Mouse (Mus musculus): ENCODE measurements at regions not wholly inside any gene's neighbourhood (a gene's known extent, or its start where the extent isn't known, plus 50 kb on each side); places are given as distances from the start of the nearest gene placed in this dataset.
"Not testable (repeated sequence)": the region's sequence is repeated elsewhere in the genome, so short reads cannot be mapped to it uniquely, and the experiment has no call there.

DNA sequence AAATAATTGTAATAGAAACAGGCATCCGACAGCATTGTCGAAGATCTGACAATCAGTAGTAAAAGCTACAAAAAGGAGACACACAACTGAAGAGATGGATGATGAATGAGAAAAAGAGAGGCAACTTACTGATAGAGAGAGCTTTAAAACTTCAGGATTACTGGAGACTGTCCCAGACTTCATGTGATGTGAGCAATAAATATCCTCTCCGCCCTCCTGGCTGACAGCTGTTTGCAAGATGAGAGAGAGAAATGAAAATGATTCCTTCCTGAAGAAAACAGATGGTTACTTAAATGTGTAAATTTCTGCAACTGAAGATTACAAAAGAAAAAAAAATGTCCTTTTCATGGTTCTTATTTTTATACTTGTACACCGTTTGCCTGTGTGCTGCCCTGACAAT, 306.7 kb upstream of the Ncam2 start:
- peak; percentile 1 to 5 for DNase-seq

DNA sequence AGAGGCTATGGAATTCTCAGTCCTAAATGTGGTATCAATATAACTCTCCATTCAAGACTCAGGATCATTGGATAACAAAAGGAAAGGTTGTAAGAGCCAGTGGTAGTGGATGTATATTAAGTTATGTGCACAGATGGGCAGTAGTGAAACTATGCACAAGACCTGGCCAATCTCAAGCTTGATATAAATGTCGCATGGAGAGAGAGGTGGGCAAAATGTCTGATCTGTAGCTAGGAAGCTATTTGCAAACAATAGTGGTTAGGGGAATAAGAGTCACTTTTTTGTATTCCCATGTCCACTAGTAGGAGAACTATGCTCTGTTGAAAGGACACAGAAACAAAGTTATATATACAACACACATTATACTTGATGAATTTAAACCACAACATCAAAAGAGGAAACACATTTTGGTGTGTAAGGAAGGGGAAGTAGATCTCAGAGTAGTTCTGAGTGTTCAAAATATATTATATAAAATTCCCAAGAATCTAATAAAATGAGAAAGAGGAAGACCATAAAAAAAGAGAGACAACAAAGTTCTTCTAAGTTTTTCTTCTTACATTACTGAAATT, 279.7 kb upstream of the Ncam2 start:
- no peak for DNase-seq

DNA sequence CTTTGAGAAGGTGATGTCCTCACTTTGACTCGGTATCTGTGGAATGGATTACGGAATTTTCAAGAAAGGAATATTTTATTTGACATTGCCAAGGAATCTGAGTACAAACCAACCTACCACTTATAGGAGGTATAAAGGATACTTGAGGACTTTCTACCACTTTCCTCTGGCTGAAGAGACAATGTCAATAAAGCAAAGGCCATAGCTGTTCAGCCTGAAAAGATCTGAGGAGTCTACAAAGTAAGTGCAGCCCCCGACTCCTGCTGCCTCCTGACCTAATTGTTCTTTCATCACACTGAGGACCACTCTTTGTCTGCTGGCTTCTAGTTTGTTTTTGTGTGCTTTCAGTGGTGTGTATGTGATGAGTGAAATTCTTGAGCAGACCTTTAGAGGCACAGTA, 269.5 kb upstream of the Ncam2 start:
- DNase-seq, result no peak

DNA sequence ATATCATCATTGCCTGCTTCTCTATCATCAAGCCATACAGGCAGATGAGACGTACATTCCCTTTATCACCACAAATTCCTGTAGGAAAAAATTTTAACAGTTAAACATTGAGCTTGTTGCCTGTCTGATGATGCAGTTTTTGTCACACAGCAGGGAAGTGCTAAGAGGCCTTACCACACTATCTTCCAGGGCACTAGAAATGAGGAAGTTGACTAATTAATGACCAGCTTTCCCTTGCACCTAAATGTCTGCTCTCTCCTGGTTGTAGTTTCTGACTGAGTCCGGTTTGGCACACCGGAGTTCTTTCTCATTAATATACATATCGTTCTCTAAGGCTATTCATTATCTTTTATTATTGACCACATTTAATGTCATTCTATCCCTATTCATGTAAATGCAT, 269.0 kb upstream of the Ncam2 start:
- DNase-seq, result no peak

DNA sequence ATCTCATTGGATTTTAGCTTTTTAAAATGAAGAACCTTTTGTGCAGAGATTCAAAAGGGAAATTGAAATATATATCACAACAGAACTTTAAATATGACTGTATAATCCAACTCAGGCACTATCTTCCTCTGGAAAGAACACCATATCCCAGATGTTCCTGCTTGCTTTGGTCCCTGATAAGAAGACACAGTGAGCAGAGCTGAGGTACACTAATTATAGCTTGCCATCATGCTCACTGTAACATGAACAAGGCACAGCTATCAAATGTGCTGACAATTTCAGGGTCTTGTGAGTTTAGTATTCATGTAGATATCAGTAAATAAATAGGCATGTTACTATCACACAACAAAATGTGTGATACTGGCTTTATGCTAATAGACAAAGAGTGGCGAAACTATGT, 264.8 kb upstream of the Ncam2 start:
- DNase-seq, result no peak

DNA sequence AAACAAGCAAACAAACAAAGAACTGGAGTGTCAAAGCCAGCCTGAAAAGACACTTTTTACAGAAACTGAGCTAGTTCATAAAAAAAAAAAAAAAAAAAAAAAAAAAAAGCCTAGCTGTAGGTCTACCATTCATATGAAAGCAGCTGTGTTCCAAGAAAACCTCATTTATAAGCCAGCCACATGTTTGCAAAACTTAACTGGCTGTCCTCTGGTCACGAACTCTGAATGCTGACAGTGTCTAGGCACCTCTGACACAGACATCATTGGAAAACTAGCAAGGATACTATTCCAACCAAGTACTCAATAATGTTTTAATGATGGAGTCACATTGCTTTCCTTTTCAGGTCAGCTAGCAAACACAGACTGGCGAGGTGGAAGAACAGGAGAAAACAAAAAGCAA, 238.4 kb upstream of the Ncam2 start:
- no peak for DNase-seq

DNA sequence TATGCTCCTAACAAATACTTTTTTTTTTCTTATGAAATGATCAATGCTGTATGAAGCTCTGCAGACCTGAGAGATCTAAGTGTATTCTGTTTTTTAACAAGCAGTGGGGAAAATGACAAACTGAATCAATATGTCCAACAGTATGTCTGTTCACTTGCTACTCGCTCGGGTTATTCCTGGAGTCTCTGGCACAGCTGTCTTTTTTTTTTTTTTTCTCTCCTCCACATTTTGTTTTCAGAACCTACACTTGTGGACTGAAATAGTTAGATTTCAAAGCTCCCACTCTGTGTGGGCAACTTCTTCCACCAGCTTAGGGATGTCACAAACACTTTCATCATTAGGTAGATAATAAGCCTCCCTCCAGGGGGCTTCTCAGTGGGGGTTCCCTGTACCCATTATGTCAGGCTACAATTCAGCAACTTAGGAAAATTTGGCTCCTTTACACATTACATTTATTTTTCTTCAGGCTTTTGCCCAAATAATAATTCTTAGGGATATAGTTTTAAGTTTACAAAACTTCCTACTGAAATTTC, 218.9 kb upstream of the Ncam2 start:
- no peak for DNase-seq

DNA sequence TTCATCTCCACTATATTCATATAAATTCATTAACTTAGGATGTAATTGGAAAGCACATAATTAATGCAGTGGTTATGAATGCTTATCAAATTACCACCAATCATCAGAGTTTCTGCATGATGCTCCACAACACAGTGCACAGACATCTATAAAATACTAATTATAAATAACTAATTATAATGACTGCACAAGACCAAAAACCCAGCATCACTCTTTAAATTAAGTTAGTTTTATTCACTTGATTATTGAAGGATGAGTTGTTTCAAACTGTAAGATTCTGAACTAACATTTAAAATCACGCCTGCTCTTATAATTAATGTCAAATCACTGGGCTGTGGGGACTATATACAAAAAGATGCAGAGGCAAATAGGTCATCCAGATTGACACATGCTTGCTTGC, 212.7 kb upstream of the Ncam2 start:
- no peak for DNase-seq

DNA sequence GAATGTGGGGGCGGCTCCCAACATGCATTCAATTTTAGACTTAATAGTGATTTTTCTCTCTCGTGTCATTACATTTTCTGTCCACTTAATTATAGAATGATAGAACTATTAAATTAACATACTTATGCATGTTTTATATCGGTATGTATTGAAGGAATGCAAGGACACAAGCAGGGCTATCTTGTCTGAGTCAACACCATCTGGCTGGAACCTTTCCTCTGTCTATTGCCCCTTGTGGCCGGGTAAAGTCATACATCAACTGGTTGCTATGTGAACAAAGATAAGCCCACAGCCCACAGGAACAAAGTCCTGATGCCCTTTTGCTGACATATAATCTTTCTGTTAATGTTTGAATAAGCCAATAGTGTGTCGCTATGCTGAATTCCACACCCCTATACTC, 163.7 kb upstream of the Ncam2 start:
- DNase-seq, result not testable (repeated sequence)

DNA sequence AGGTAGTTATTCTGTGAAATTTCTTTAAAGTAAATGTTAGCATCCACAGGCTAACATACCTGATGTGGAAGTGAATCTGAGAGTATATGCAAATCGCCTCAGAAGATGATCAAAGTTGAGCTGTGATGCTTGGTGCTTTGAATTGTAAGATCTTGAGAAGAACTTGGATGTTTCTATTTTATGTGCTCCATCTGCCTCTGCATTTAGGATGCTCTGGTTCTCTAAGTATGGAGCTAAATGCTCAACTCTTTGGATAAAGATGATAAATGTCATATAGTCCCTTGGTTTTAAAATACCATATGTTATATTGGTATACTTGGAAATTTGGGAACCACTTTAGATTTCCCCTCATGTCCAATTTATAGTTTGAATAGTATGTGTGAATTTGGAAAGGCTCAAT, 159.2 kb upstream of the Ncam2 start:
- no peak for DNase-seq

DNA sequence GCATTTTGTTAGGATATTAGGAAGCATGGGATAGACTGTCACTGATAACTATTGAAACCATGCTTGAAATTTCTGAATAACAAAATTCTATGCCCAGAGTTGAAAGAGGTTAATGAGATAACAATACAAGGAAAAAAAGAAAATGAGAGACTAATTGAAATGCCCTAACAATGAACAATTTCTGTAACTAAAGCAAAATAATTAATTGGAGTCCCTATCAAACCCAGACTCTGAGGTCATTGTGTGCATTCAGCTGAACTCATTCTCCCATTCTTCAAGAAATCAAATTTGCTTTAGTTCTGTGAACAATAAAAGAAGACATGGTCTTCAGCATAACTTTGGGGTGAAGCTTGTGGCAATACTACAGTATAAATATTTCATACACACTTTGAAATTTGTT, 154.8 kb upstream of the Ncam2 start:
- no peak for DNase-seq

DNA sequence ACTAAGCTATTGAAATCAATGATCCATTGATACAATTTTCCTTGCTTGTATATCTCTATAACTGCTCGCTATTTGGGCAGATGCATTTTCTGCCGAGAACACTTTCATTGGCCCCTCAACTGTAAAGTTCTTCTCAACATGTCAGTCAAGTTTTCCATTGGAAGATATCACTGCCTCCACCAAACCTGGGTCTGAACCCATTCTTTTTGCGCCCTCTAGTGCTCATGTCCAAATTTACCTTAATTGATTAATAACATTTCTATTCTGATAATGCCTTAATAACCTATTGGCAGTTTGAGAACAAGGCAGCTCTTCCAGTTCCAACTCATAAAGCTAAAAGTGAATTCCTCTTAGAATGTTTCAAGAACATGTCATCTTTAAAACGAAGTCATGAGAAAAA, 132.2 kb upstream of the Ncam2 start:
- no peak for DNase-seq
